19 mouse cellular contexts compared by ENCODE assay signal in genomic region chr12:109272101-109272500, GRCm38 (mm10).
"Had no signal": no experiment of that assay in that cellular context is flagged by ENCODE, and none has a peak within 500 bp of the region (broad histone marks: within the 10 kb centered on the region; RNA-seq: fewer than 3 reads in every experiment).

No protein-coding gene starts in this region.

- ATAC-seq: midbrain, embryonic 16.5 days had no signal

- DNase-seq: liver, embryonic 13.5 days; lung, adult 18-20 months; lung, postnatal 4 days; midbrain, embryonic 14.5 days; retina, postnatal 1 day; right cerebral cortex, adult 18-20 months; right cerebral cortex, postnatal 25 days; right cerebral cortex, postnatal 4 days; spleen, adult 18-20 months; thymus, adult 18-20 months; thymus, postnatal 14 days; thymus, postnatal 36 days had no signal

- H3K27ac ChIP-seq: liver, embryonic 13.5 days; liver, embryonic 15.5 days; midbrain, embryonic 10.5 days; midbrain, embryonic 12.5 days; neural tube, embryonic 13.5 days; neural tube, embryonic 15.5 days had no signal

- H3K4me2 ChIP-seq: liver, embryonic 13.5 days; liver, embryonic 15.5 days; midbrain, embryonic 12.5 days; neural tube, embryonic 13.5 days; neural tube, embryonic 15.5 days had no signal

- H3K9me3 ChIP-seq: liver, embryonic 13.5 days; liver, embryonic 15.5 days; midbrain, embryonic 10.5 days; midbrain, embryonic 12.5 days; neural tube, embryonic 13.5 days; neural tube, embryonic 15.5 days had no signal

- H3K27me3 ChIP-seq: liver, embryonic 13.5 days; liver, embryonic 15.5 days; midbrain, embryonic 12.5 days; neural tube, embryonic 13.5 days; neural tube, embryonic 15.5 days had no signal

- H3K4me1 ChIP-seq: liver, embryonic 13.5 days; liver, embryonic 15.5 days; midbrain, embryonic 10.5 days; midbrain, embryonic 12.5 days; neural tube, embryonic 13.5 days; neural tube, embryonic 15.5 days had no signal

- H3K4me3 ChIP-seq: liver, embryonic 13.5 days; liver, embryonic 15.5 days; midbrain, embryonic 10.5 days; midbrain, embryonic 12.5 days; myocyte; neural tube, embryonic 13.5 days; neural tube, embryonic 15.5 days had no signal

- H3K36me3 ChIP-seq: liver, embryonic 13.5 days; liver, embryonic 15.5 days; midbrain, embryonic 10.5 days; midbrain, embryonic 12.5 days; neural tube, embryonic 13.5 days; neural tube, embryonic 15.5 days had no signal

- H3K9ac ChIP-seq: liver, embryonic 13.5 days; liver, embryonic 15.5 days; midbrain, embryonic 12.5 days; neural tube, embryonic 13.5 days; neural tube, embryonic 15.5 days had no signal
